In the genomic region with DNA sequence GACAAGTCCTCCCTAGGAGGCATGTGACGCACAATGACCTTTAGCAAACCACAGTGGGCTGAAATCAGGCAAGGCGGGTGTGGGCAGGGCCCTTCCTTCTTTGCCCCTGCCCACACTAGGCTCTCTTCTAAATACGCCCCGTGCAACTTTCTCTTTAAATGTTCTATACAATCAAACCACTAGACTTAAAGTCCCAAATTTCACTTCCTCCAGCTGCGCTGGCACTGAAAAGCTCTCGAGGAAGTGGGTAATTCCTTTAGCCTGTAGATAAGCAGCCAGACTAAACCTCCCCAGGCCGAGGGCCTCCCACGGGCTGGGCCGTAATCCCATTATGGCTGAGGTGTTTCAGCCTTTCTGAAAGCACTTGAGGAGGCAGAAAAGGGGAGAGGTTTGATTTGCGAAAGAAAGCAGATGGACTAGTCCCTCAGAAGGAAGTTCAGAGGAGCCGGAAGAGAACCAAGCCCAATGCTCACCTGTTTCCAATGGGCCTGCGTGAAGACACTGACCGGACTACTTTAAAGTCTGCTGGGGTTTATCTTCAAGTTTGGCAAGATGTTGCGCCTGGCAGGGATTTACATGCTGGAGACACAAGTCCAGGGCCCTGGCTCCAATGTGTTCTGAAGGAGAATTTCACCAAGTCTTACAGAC, we compare ENCODE assay signal across 9 mouse cellular contexts. TPM values are rescaled to one million over a fixed set of nuclear protein-coding genes. Genes with fewer than 3 reads are reported as not detected.
DNase-seq lines count a peak whose midpoint lies in the region; ATAC-seq lines count a peak whose summit lies in the region.
"Had no signal": no experiment of that assay in that cellular context is flagged by ENCODE, and none has a peak within 500 bp of the region (broad histone marks: within the 10 kb centered on the region; RNA-seq: fewer than 3 reads in every experiment).

No protein-coding gene starts in this region.

- no peak overlapping the region for H3K4me3 ChIP-seq in midbrain, embryonic 11.5 days (ENCODE audit: low read depth, low read length)
- H3K4me3 ChIP-seq in midbrain, embryonic 15.5 days = no peak overlapping the region
- H3K4me3 ChIP-seq: hindbrain, embryonic 12.5 days had no signal

- H3K9me3 ChIP-seq in midbrain, embryonic 11.5 days (ENCODE audit: control insufficient read depth, low read length) = no peaks in the 10 kb centered on the region
- H3K9me3 ChIP-seq in midbrain, embryonic 15.5 days = no peaks in the 10 kb centered on the region
- H3K9me3 ChIP-seq: hindbrain, embryonic 12.5 days had no signal

- H3K9ac ChIP-seq in midbrain, embryonic 11.5 days (ENCODE audit: low read length) = no peak overlapping the region
- no peak overlapping the region for H3K9ac ChIP-seq in midbrain, embryonic 15.5 days
- H3K9ac ChIP-seq: hindbrain, embryonic 12.5 days had no signal

- H3K27ac ChIP-seq in midbrain, embryonic 11.5 days (ENCODE audit: low read depth, low read length) = no peak overlapping the region
- H3K27ac ChIP-seq in midbrain, embryonic 15.5 days = no peak overlapping the region
- H3K27ac ChIP-seq: hindbrain, embryonic 12.5 days had no signal

- 24% methylated on average over 14 of the region's 14 CpGs for WGBS in midbrain, embryonic 11.5 days
- 26% methylated on average over 14 of the region's 14 CpGs for WGBS in midbrain, embryonic 15.5 days

- peak overlapping the region; percentile 4; the same call in 1 of the 2 replicates for H3K4me2 ChIP-seq in midbrain, embryonic 11.5 days
- H3K4me2 ChIP-seq in midbrain, embryonic 15.5 days = no peak overlapping the region
- H3K4me2 ChIP-seq: hindbrain, embryonic 12.5 days had no signal

- peaks cover 22% of the 10 kb centered on the region for H3K4me1 ChIP-seq in midbrain, embryonic 11.5 days (ENCODE audit: control insufficient read depth, insufficient read depth, low read length)
- H3K4me1 ChIP-seq in midbrain, embryonic 15.5 days = peaks cover 72% of the 10 kb centered on the region

- no peaks in the 10 kb centered on the region for H3K27me3 ChIP-seq in midbrain, embryonic 11.5 days (ENCODE audit: control insufficient read depth, insufficient read depth, low read length)
- no peaks in the 10 kb centered on the region for H3K27me3 ChIP-seq in midbrain, embryonic 15.5 days (replicated peaks)
- H3K27me3 ChIP-seq: hindbrain, embryonic 12.5 days had no signal

- peak; percentile 83 for DNase-seq in midbrain, embryonic 11.5 days (ENCODE audit: low spot score, missing footprints)
- DNase-seq in lung, postnatal 25 days (ENCODE audit: low spot score) = peak; percentile 50
- DNase-seq in thymus, postnatal 0 days (ENCODE audit: low spot score) = peak; percentile 52
- DNase-seq in kidney, adult 9 months = no peak
- DNase-seq in ovary, postnatal 14 days (ENCODE audit: low spot score) = no peak
- no peak for DNase-seq in adrenal gland, postnatal 36 days

- no peaks in the 10 kb centered on the region for H3K36me3 ChIP-seq in midbrain, embryonic 11.5 days (ENCODE audit: control insufficient read depth, insufficient read depth, low read length)
- 0 out of 2 replicates have a peak, but pooled peaks cover 6% of the 10 kb centered on the region for H3K36me3 ChIP-seq in midbrain, embryonic 15.5 days (replicated peaks)

- no peak for ATAC-seq in midbrain, embryonic 11.5 days (ENCODE audit: low FRiP score)
- ATAC-seq in midbrain, embryonic 15.5 days (replicated peaks) = no peak
- ATAC-seq in granulocyte monocyte progenitor cell, adult 5-6 weeks (replicated peaks; ENCODE audit: poor library complexity, severe bottlenecking) = peak; percentile 74

RNA-seq across cellular contexts. Expression of a gene that starts 26.6 kb away (rescaled TPM):
- 10.5 and 11.4 TPM in 2 replicates for polyA plus RNA-seq in midbrain, embryonic 11.5 days (2014; fragmentation: Nextera tagmentation; extraction: Ambion mirVana)
- polyA plus RNA-seq in midbrain, embryonic 15.5 days (2015; fragmentation: Nextera tagmentation; extraction: Ambion mirVana) = 22.2 and 22.6 TPM in 2 replicates
- total RNA-seq in granulocyte monocyte progenitor cell, adult 5-6 weeks (2014; fragmentation: Nextera tagmentation) = 2.2 and 10.2 TPM in 2 replicates
- total RNA-seq in granulocyte monocyte progenitor cell, adult 5-6 weeks (2017) = 2.4 and 4.5 TPM in 2 replicates
- polyA plus RNA-seq in thymus, postnatal 0 days (2015; fragmentation: Nextera tagmentation; extraction: Ambion mirVana) = 6.4 and 6.5 TPM in 2 replicates
- total RNA-seq in adrenal gland, postnatal 36 days (2021) = 100 to 1,000 TPM in 1 of 2 experiments, 10 to 100 TPM in 1; 71.8 to 110 TPM

Comparison
In these comparisons a context has a peak if more than half of its experiments do, and no peak if none do; other contexts are left out.
1. DNase-seq: peak in midbrain, embryonic 11.5 days (single experiment), lung, postnatal 25 days (single experiment) and thymus, postnatal 0 days (single experiment); none in kidney, adult 9 months (single experiment), ovary, postnatal 14 days (single experiment) and adrenal gland, postnatal 36 days (0 of 2).